Mouse (Mus musculus): Measurements from ENCODE around the gene Sirt6. TPM values are rescaled to one million over a fixed set of nuclear protein-coding genes. Genes with fewer than 3 reads are reported as not detected.
A peak's percentile ranks its signal among the peaks of the same experiment; 100 is the strongest.
"Not testable (repeated sequence)": the region's sequence is repeated elsewhere in the genome, so short reads cannot be mapped to it uniquely, and the experiment has no call there.

Gene Sirt6
- polyA plus RNA-seq (2015; fragmentation: Nextera tagmentation; extraction: Ambion mirVana) = 52.7 and 54.9 TPM in 2 replicates

- Histone ChIP-seq H3K9me3 (no peaks in the 10 kb centered on the region), H3K9ac (peak within 1 kb of the TSS; percentile 84), H3K4me1 (peaks cover 17% of the 10 kb centered on the region), H3K4me3 (peak within 1 kb of the TSS; percentile 73), H3K27ac (peak within 1 kb of the TSS; percentile 95), H3K27me3 (no peaks in the 10 kb centered on the region), H3K36me3 (peaks cover 42% of the 10 kb centered on the region), H3K4me2 (peak within 1 kb of the TSS; percentile 81)
- WGBS = 4% methylated on average over 40 of the region's 40 CpGs
- ATAC-seq (ENCODE audit: insufficient number of reproducible peaks, insufficient read depth, low FRiP score, low TSS enrichment, low read depth) = peak; percentile 78
These were observed at the start of gene Sirt6 for GRCm38 (mm10) chr10:81626994-81627835. Gene Sirt6, minus strand, starts transcription at chr10:81627797.

GRCm38 (mm10) chr10:81656174-81656573, 28.6 kb upstream of the Sirt6 start:
- no peak for ATAC-seq (ENCODE audit: insufficient number of reproducible peaks, insufficient read depth, low FRiP score, low TSS enrichment, low read depth)
- H3K27ac ChIP-seq = no peak overlapping the region
- no peaks in the 10 kb centered on the region for H3K4me1 ChIP-seq
- 95% methylated on average over 2 of the region's 2 CpGs for WGBS
- H3K4me2 ChIP-seq = no peak overlapping the region
- peaks cover 67% of the 10 kb centered on the region for H3K36me3 ChIP-seq
- H3K9me3 ChIP-seq = peaks cover 56% of the 10 kb centered on the region
- no peak overlapping the region for H3K9ac ChIP-seq
- no peaks in the 10 kb centered on the region for H3K27me3 ChIP-seq
- no peak overlapping the region for H3K4me3 ChIP-seq

- H3K27me3 ChIP-seq = no peaks in the 10 kb centered on the region
- no peak overlapping the region for H3K9ac ChIP-seq
- peaks cover 56% of the 10 kb centered on the region for H3K9me3 ChIP-seq
- no peak overlapping the region for H3K27ac ChIP-seq
- ATAC-seq (ENCODE audit: insufficient number of reproducible peaks, insufficient read depth, low FRiP score, low TSS enrichment, low read depth) = no peak
- no peak overlapping the region for H3K4me3 ChIP-seq
- 96% methylated on average over 10 of the region's 10 CpGs for WGBS
- H3K36me3 ChIP-seq = peaks cover 71% of the 10 kb centered on the region
- no peak overlapping the region for H3K4me2 ChIP-seq
- H3K4me1 ChIP-seq = 0 out of 2 replicates have a peak, but pooled peaks cover 2% of the 10 kb centered on the region
These were observed 27.6 kb upstream of the Sirt6 start for GRCm38 (mm10) chr10:81655178-81655577.

GRCm38 (mm10) chr10:81648803-81649775, 21.5 kb upstream of the Sirt6 start, which contains the start of gene Gm10778:
Gene Gm10778, plus strand, starts transcription at chr10:81649059.
- peaks cover 21% of the 10 kb centered on the region; the same call in 1 of the 2 replicates for H3K9me3 ChIP-seq
- WGBS = 4% methylated on average over 28 of the region's 52 CpGs
- peak within 1 kb of the TSS; percentile 77 for H3K27ac ChIP-seq

GRCm38 (mm10) chr10:81646015-81646555, 18.5 kb upstream of the Sirt6 start:
- WGBS = 80% methylated on average over 7 of the region's 7 CpGs
- no peak for ATAC-seq (ENCODE audit: insufficient number of reproducible peaks, insufficient read depth, low FRiP score, low TSS enrichment, low read depth)

More at GRCm38 (mm10) chr10:81648803-81649775, 21.5 kb upstream of the Sirt6 start, which contains the start of gene Gm10778:
- peak within 1 kb of the TSS; percentile 71 for H3K4me2 ChIP-seq
- peak; percentile 83 for ATAC-seq (ENCODE audit: insufficient number of reproducible peaks, insufficient read depth, low FRiP score, low TSS enrichment, low read depth)
- peak within 1 kb of the TSS; percentile 77 for H3K9ac ChIP-seq
- peak within 1 kb of the TSS; percentile 56 for H3K4me3 ChIP-seq
- H3K4me1 ChIP-seq, H3K27me3 ChIP-seq: not testable (repeated sequence)
- H3K36me3 ChIP-seq = peaks cover 30% of the 10 kb centered on the region

GRCm38 (mm10) chr10:81645391-81645790, 17.8 kb upstream of the Sirt6 start:
- Histone ChIP-seq H3K27ac (no peak overlapping the region), H3K27me3 (no peaks in the 10 kb centered on the region), H3K4me3 (no peak overlapping the region), H3K4me2 (no peak overlapping the region), H3K36me3 (0 out of 2 replicates have a peak, but pooled peaks cover 3% of the 10 kb centered on the region), H3K9me3 (no peaks in the 10 kb centered on the region), H3K9ac (no peak overlapping the region), H3K4me1 (peaks cover 29% of the 10 kb centered on the region)
- ATAC-seq (ENCODE audit: insufficient number of reproducible peaks, insufficient read depth, low FRiP score, low TSS enrichment, low read depth) = no peak
- WGBS = 93% methylated on average over 4 of the region's 4 CpGs

More at GRCm38 (mm10) chr10:81646015-81646555, 18.5 kb upstream of the Sirt6 start:
- H3K9me3 ChIP-seq = no peaks in the 10 kb centered on the region
- H3K4me1 ChIP-seq = peaks cover 29% of the 10 kb centered on the region
- H3K27ac ChIP-seq = no peak overlapping the region
- no peak overlapping the region for H3K4me2 ChIP-seq
- H3K27me3 ChIP-seq = no peaks in the 10 kb centered on the region
- peaks cover 7% of the 10 kb centered on the region for H3K36me3 ChIP-seq
- H3K4me3 ChIP-seq = no peak overlapping the region
- no peak overlapping the region for H3K9ac ChIP-seq

- 93% methylated on average over 18 of the region's 18 CpGs for WGBS
- no peak for ATAC-seq (ENCODE audit: insufficient number of reproducible peaks, insufficient read depth, low FRiP score, low TSS enrichment, low read depth)
- H3K4me2 ChIP-seq = peak overlapping the region; percentile 89; the same call in 1 of the 2 replicates
- no peak overlapping the region for H3K4me3 ChIP-seq
- no peaks in the 10 kb centered on the region for H3K27me3 ChIP-seq
- peaks cover 24% of the 10 kb centered on the region for H3K4me1 ChIP-seq
- H3K36me3 ChIP-seq = 0 out of 2 replicates have a peak, but pooled peaks cover 3% of the 10 kb centered on the region
- 0 out of 2 replicates have a peak overlapping the region, but pooled peaks have one; percentile 97 for H3K9ac ChIP-seq
- H3K9me3 ChIP-seq = no peaks in the 10 kb centered on the region
- H3K27ac ChIP-seq = no peak overlapping the region
These were observed 17.1 kb upstream of the Sirt6 start for GRCm38 (mm10) chr10:81644716-81645115.

GRCm38 (mm10) chr10:81644162-81644561, 16.6 kb upstream of the Sirt6 start:
- Histone ChIP-seq H3K27me3 (no peaks in the 10 kb centered on the region), H3K4me2 (peak overlapping the region; percentile 89), H3K4me3 (peak overlapping the region; percentile 83), H3K9ac (peak overlapping the region; percentile 97), H3K9me3 (no peaks in the 10 kb centered on the region), H3K36me3 (0 out of 2 replicates have a peak, but pooled peaks cover 3% of the 10 kb centered on the region), H3K27ac (peak overlapping the region; percentile 97), H3K4me1 (peaks cover 24% of the 10 kb centered on the region)
- no peak for ATAC-seq (ENCODE audit: insufficient number of reproducible peaks, insufficient read depth, low FRiP score, low TSS enrichment, low read depth)
- WGBS = 43% methylated on average over 2 of the region's 2 CpGs

- under 1% methylated on average over 69 of the region's 75 CpGs for WGBS
- no peaks in the 10 kb centered on the region for H3K9me3 ChIP-seq
- H3K27me3 ChIP-seq = no peaks in the 10 kb centered on the region
- peak overlapping the region; percentile 97 for H3K27ac ChIP-seq
- 0 out of 2 replicates have a peak, but pooled peaks cover 3% of the 10 kb centered on the region for H3K36me3 ChIP-seq
- H3K4me1 ChIP-seq = peaks cover 24% of the 10 kb centered on the region
- peak overlapping the region; percentile 97 for H3K9ac ChIP-seq
- peak overlapping the region; percentile 89 for H3K4me2 ChIP-seq
- peak; percentile 84 for ATAC-seq (ENCODE audit: insufficient number of reproducible peaks, insufficient read depth, low FRiP score, low TSS enrichment, low read depth)
- peak overlapping the region; percentile 83 for H3K4me3 ChIP-seq
These were observed 16.0 kb upstream of the Sirt6 start for GRCm38 (mm10) chr10:81643449-81644055.

GRCm38 (mm10) chr10:81642648-81643448, 15.3 kb upstream of the Sirt6 start:
- H3K36me3 ChIP-seq = 0 out of 2 replicates have a peak, but pooled peaks cover 3% of the 10 kb centered on the region
- H3K27ac ChIP-seq = peak overlapping the region; percentile 97
- peaks cover 24% of the 10 kb centered on the region for H3K4me1 ChIP-seq
- no peaks in the 10 kb centered on the region for H3K27me3 ChIP-seq
- H3K9ac ChIP-seq = peak overlapping the region; percentile 97
- WGBS = 19% methylated on average over 24 of the region's 24 CpGs
- ATAC-seq (ENCODE audit: insufficient number of reproducible peaks, insufficient read depth, low FRiP score, low TSS enrichment, low read depth) = peak; percentile 38
- peak overlapping the region; percentile 83 for H3K4me3 ChIP-seq
- H3K9me3 ChIP-seq = no peaks in the 10 kb centered on the region
- H3K4me2 ChIP-seq = peak overlapping the region; percentile 89

All from embryonic facial prominence, embryonic 13.5 days (tissue).